Mouse (Mus musculus) central nervous system, embryonic 14 days (tissue): ENCODE data around the gene Tlr5. TPM values are rescaled to one million over a fixed set of nuclear protein-coding genes. Genes with fewer than 3 reads are reported as not detected.

ENCODE experiments used
- polyA plus RNA-seq: library from polyadenylated mRNA; depleted of rRNA; stranded (reverse); fragments of >200 nt; gene quantifications from 2 replicates; pipeline ENCODE4 v1.2.3, GENCODE M21; 2012; rRNA removed

Tlr5 gene
- polyA plus RNA-seq: 0.59 and 0.98 TPM in 2 replicates

GRCm38 (mm10) chr1:182954287-182955046 lies at the start of gene Tlr5:
TSS of gene Tlr5 (plus strand) at chr1:182954788.

Other genes with a start within 250 kb of the Tlr5 start
- gene Ccdc185, start 205.6 kb upstream of the Tlr5 start, polyA plus RNA-seq: not detected in 2 replicates
- gene Susd4, start 190.9 kb upstream of the Tlr5 start, polyA plus RNA-seq: 38.3 and 42.1 TPM in 2 replicates